Mouse (Mus musculus) forebrain, embryonic 14.5 days (tissue): ENCODE measurements around the gene Bach1. TPM values are rescaled to one million over a fixed set of nuclear protein-coding genes. Genes with fewer than 3 reads are reported as not detected.

Source experiments
- ATAC-seq: fragments of 200-750 bp; cut with Nextera tagmentation; 2 replicates; pipeline ENCODE4 v1.8.0; 2017; ENCODE audit warnings: mild to moderate bottlenecking, moderate library complexity
- DNase-seq: peaks from one replicate; pipeline ENCODE4 v3.0.0-alpha.2; 2015; ENCODE audit warnings: low spot score
- H3K27ac ChIP-seq: fragments of 300-500 bp; sonication (generic); 2 replicates; pipeline ENCODE4 v1.5.1; 2014; ENCODE audit warnings: low read depth, mild to moderate bottlenecking, control low read depth, low read length, moderate library complexity
- H3K27me3 ChIP-seq: fragments of 300-500 bp; sonication (generic); replicated peaks from 2 replicates; pipeline ENCODE4 v1.6.1; 2014; ENCODE audit warnings: low read length, control low read depth, mixed read lengths; ENCODE audit not compliant: control insufficient read depth, insufficient read depth
- H3K36me3 ChIP-seq: fragments of 300-500 bp; sonication (generic); 2 replicates; pipeline ENCODE4 v1.6.1; 2014; ENCODE audit warnings: low read length, control low read depth; ENCODE audit not compliant: control insufficient read depth, insufficient read depth
- H3K4me1 ChIP-seq: fragments of 300-500 bp; sonication (generic); 2 replicates; pipeline ENCODE4 v1.6.1; 2014; ENCODE audit warnings: antibody characterized with exemption, low read length, control low read depth; ENCODE audit not compliant: control insufficient read depth, insufficient read depth
- H3K4me2 ChIP-seq: fragments of 300-500 bp; sonication (generic); 2 replicates; pipeline ENCODE4 v1.6.1; 2014; ENCODE audit warnings: mild to moderate bottlenecking, control low read depth, low read length
- H3K4me3 ChIP-seq: fragments of 300-500 bp; sonication (generic); 2 replicates; pipeline ENCODE4 v1.5.1; 2014; ENCODE audit warnings: low read depth, low read length, control low read depth
- H3K9ac ChIP-seq: fragments of 300-500 bp; sonication (generic); 2 replicates; pipeline ENCODE4 v1.6.1; 2014; ENCODE audit warnings: mild to moderate bottlenecking, low read length, control low read depth, moderate library complexity
- H3K9me3 ChIP-seq: fragments of 300-500 bp; sonication (generic); replicated peaks from 2 replicates; pipeline ENCODE4 v1.6.1; 2016; ENCODE audit warnings: low read length, control low read depth, mixed read lengths; ENCODE audit not compliant: control insufficient read depth
- WGBS: fragments of 180-500 bp; shearing (Covaris S2); extraction: QIAGEN DNeasy Blood & Tissue Kit; methylation state at CpG from one replicate; pipeline ENCODE4 v1.1.7; 2014; 5-methylcytosine and 5-hydroxymethylcytosine counted together
- polyA plus RNA-seq: library from polyadenylated mRNA; unstranded; fragments of >200 nt; fragmentation: Nextera tagmentation; extraction: Ambion mirVana; gene quantifications from 2 replicates; pipeline ENCODE4 v1.2.1, GENCODE M21; 2014

The Bach1 gene
- polyA plus RNA-seq, 1 experiment from 2014 or later = 17.2 TPM

DNA sequence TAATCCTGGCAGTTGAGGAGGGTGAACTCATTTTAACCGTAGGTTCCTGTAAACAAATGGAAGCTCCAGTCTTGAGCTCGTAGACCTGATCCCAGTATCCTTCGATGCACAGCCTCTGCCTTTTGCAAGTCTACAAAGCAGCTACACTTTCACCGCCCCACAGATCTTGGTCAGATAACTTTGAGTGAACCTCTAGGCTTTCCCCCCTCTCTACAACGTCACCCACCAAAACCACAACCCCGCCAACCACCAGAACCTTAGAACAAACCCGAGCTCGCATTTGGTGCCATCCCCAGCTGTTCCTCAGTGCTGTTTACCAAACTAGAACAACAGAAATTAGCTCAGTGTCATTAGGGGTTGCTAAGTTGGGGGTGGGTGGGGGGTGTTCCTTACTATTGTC lies 37.1 kb upstream of the Bach1 start:
- DNase-seq (no peak), ATAC-seq (no peak)
- Histone ChIP-seq H3K36me3 (no peaks in the 10 kb centered on the region), H3K27me3 (no peaks in the 10 kb centered on the region), H3K9me3 (no peaks in the 10 kb centered on the region), H3K27ac (no peak overlapping the region), H3K4me2 (no peak overlapping the region), H3K9ac (no peak overlapping the region), H3K4me1 (no peaks in the 10 kb centered on the region), H3K4me3 (no peak overlapping the region)
- 91% methylated on average over 8 of the region's 8 CpGs for WGBS

DNA sequence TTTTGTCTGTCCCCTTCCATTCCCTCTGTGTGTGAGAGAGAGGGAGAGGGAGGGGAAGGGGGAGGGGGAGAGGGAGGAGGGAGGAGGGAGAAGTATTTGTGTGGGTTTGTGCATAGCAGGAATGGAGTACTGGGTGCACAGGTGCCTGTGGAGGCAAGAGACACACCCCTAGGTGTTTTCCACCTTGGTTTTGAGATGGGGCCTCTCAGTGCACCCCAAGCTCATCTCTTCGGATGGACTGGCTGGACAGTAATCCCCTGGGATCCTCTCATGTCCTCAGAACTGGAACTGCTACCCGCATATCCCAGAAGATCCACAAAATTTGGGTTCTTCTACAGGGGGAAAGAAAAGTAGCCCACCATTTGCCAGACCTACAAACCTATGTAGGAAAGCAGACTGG lies 36.2 kb upstream of the Bach1 start:
- H3K9me3 ChIP-seq = no peaks in the 10 kb centered on the region
- no peak overlapping the region for H3K4me3 ChIP-seq
- WGBS = 100% methylated on average over 2 of the region's 2 CpGs
- H3K4me2 ChIP-seq = no peak overlapping the region
- H3K27me3 ChIP-seq = no peaks in the 10 kb centered on the region
- no peak overlapping the region for H3K9ac ChIP-seq
- no peaks in the 10 kb centered on the region for H3K36me3 ChIP-seq
- ATAC-seq (no peak), DNase-seq (no peak)
- no peaks in the 10 kb centered on the region for H3K4me1 ChIP-seq
- no peak overlapping the region for H3K27ac ChIP-seq

DNA sequence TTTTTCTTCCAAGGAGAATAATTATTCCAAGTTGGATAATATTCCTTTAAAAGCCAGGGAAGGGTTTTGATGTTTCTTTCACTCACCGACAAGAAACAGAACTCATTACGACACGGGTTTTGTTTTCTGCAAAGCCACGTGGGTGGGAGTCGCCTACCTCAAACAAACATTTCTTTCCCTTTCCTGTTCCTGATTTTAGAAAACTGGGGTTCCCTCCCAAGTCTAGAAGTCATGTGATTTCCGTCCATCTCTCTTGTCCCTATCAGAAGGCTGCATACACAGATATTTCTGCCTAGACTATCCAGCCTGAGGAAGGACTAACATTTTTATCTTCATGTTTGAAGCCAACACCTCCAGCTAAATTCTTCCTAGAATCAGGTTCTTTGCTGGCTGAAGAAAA lies 34.9 kb upstream of the Bach1 start:
- 81% methylated on average over 6 of the region's 6 CpGs for WGBS
- H3K27me3 ChIP-seq = no peaks in the 10 kb centered on the region
- ATAC-seq (no peak), DNase-seq (no peak)
- H3K27ac ChIP-seq = no peak overlapping the region
- no peaks in the 10 kb centered on the region for H3K9me3 ChIP-seq
- no peak overlapping the region for H3K9ac ChIP-seq
- H3K4me2 ChIP-seq = no peak overlapping the region
- no peak overlapping the region for H3K4me3 ChIP-seq
- no peaks in the 10 kb centered on the region for H3K4me1 ChIP-seq
- H3K36me3 ChIP-seq = no peaks in the 10 kb centered on the region

DNA sequence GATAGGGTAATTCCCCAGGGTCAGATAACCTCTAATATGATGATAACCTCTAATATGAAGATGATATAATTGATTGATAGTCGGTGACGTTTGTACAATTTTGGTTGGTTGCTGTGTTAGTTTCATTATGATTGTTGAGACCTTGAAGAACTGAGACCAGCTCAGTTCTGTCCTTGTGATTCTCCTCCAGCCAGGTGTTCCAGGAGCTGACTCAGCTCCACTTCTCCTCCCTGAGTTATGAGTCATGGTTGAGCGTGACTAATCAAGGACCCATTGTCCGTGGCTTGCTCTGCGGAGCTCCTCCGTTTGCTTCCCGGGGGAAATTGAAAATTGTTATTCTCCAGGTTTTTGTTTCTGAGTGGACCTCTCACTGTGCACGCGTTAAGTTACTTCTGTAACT lies 33.5 kb upstream of the Bach1 start:
- Histone ChIP-seq H3K9ac (no peak overlapping the region), H3K27ac (no peak overlapping the region), H3K4me2 (no peak overlapping the region), H3K4me1 (no peaks in the 10 kb centered on the region), H3K4me3 (no peak overlapping the region), H3K9me3 (no peaks in the 10 kb centered on the region), H3K36me3 (no peaks in the 10 kb centered on the region), H3K27me3 (no peaks in the 10 kb centered on the region)
- no peak for ATAC-seq
- WGBS = 74% methylated on average over 9 of the region's 9 CpGs
- DNase-seq = no peak

DNA sequence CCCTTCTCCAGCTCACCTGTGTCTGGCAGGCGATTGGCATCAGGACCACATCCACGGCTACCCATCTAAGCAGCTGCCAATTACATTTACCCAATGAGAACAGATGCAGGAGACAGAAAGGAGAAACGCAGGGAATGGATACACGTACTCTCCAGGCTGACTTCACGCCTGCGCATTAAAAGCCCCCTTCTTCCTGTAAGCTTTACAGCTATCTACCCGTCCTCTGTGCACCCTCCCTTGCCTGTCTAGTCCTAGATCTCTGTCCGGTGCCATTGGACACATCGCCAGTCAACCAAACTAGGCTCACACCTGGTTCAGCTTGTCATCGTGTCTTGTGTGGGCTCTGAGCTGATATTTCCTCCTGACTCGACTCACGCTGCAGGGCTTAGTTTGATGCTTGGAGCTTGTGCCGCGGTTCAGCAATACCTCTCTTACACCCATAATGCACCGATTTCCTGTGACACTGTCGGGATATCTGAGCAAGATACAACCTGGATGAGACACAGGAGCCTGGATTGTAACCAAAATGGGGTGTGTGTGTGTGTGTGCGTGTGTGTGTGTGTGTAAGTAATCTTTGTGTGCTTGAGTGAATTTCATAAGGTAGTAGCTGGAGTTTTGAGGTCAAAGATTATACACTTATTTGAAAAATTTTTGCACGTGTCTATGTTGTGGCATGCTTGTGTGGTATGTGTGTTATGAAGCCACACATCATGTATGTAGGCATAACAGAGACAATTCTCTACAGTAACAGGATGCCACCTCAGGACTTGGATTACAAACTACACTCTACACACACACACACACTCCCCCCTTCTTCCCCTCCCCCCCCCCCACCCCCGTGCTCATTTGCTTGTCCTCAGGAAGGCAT lies 32.8 kb upstream of the Bach1 start:
- H3K9ac ChIP-seq = no peak overlapping the region
- no peaks in the 10 kb centered on the region for H3K4me1 ChIP-seq
- ATAC-seq = no peak
- WGBS = 90% methylated on average over 19 of the region's 19 CpGs
- no peaks in the 10 kb centered on the region for H3K36me3 ChIP-seq
- no peak overlapping the region for H3K4me3 ChIP-seq
- H3K9me3 ChIP-seq = no peaks in the 10 kb centered on the region
- no peak for DNase-seq
- no peaks in the 10 kb centered on the region for H3K27me3 ChIP-seq
- no peak overlapping the region for H3K27ac ChIP-seq
- H3K4me2 ChIP-seq = no peak overlapping the region

DNA sequence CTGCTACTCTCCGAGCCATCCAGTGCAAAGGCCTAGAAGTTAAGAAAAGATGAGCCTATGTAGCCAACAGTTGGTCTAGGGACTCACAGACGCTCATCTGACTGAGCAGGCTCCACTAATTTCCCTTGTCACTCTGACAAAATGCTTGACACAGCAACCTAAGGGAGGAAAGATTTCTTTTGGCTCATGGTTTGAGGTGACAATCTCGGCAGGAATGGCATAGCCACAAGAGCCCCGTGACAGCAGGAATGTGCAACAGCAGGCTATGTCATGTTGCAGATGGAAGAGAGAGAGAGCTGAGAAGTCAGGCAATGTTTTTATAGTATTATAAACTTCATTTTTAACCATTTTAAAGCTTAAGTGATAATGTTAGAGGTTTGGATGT lies 32.1 kb upstream of the Bach1 start:
- ATAC-seq (no peak), DNase-seq (no peak)
- Histone ChIP-seq H3K27ac (no peak overlapping the region), H3K27me3 (no peaks in the 10 kb centered on the region), H3K4me1 (no peaks in the 10 kb centered on the region), H3K4me2 (no peak overlapping the region), H3K36me3 (no peaks in the 10 kb centered on the region), H3K9ac (no peak overlapping the region), H3K4me3 (no peak overlapping the region), H3K9me3 (no peaks in the 10 kb centered on the region)
- 87% methylated on average over 4 of the region's 4 CpGs for WGBS

DNA sequence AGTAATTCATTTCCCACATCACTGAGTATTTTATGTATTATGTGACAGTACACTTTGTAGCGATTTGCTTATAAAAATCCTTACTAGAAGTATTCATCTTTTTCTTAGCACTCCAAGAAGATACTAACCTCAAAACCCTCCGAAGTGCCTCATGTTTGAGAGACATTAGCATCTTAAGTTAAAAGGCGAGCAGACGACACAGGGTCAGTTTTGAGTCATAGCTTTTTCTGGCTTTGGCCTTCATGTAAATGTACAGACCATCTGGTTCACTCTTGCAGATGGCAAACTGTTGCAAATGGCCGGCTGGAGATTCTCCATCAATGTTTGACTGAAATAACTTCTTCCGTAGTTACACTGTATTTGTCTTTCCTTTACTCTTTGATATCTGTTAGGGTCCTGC lies 30.7 kb upstream of the Bach1 start:
- WGBS = 97% methylated on average over 6 of the region's 6 CpGs
- Histone ChIP-seq H3K9me3 (no peaks in the 10 kb centered on the region), H3K27ac (no peak overlapping the region), H3K4me2 (no peak overlapping the region), H3K9ac (no peak overlapping the region), H3K4me3 (no peak overlapping the region), H3K27me3 (no peaks in the 10 kb centered on the region), H3K4me1 (no peaks in the 10 kb centered on the region), H3K36me3 (no peaks in the 10 kb centered on the region)
- no peak for ATAC-seq
- DNase-seq = no peak

DNA sequence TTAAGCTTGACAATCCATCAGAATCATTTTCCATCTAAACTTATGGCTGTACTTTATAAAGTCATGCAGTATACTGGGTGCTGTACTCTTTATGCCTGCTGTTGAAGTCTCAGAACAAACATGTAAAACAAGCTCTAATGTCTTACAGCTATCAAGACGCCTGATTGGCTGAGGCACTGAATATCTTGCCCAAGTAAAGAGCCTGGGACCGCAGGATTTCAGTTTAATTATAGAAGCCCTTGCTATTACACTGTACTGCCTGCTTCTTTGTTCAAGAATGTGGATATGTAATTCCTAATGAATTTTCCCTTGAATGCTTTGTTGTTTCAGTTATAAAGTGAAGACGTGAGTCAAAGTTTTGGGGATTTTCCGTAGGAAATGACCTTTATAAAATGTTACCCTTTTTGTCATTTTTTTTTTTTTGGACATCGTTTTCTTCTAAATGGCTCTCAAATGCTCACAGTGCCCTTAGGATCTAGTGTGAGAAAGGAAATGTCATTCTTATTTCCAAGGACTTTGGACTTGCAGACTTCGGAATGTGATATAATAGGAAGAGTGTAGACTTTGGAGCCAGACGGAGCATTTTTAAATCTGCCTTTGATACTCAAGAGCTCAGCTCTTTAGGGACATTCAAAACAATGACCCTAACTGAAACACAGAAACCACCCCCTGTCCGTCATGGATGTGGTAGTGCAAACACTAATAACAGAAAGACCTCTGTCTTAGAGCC lies 28.5 kb upstream of the Bach1 start:
- H3K36me3 ChIP-seq = no peaks in the 10 kb centered on the region
- no peak overlapping the region for H3K9ac ChIP-seq
- no peaks in the 10 kb centered on the region for H3K9me3 ChIP-seq
- DNase-seq (no peak), ATAC-seq (no peak)
- H3K27ac ChIP-seq = no peak overlapping the region
- 69% methylated on average over 8 of the region's 8 CpGs for whole genome bisulfite sequencing
- H3K4me3 ChIP-seq = no peak overlapping the region
- H3K4me2 ChIP-seq = no peak overlapping the region
- H3K4me1 ChIP-seq = no peaks in the 10 kb centered on the region
- no peaks in the 10 kb centered on the region for H3K27me3 ChIP-seq

DNA sequence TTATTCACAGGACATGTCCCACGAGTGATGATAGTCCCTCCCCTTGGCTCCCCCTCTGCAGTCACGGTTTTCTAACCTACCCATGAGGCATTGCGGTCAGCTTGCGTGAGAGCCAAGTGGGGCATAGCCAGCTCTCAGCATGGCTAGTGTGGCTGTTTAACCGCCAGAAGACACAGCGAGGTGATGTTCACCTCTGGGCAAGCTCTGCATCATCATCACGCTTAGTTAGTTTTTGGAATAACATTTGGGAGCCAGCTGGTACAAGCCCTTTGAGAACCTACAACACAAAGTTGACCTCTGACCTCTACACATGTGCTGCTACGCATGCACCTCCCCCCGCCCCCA lies 28.0 kb upstream of the Bach1 start:
- DNase-seq (no peak), ATAC-seq (no peak)
- Histone ChIP-seq H3K9me3 (no peaks in the 10 kb centered on the region), H3K36me3 (no peaks in the 10 kb centered on the region), H3K9ac (no peak overlapping the region), H3K4me1 (no peaks in the 10 kb centered on the region), H3K27ac (no peak overlapping the region), H3K4me2 (no peak overlapping the region), H3K4me3 (no peak overlapping the region), H3K27me3 (no peaks in the 10 kb centered on the region)
- WGBS = 82% methylated on average over 9 of the region's 9 CpGs
